Mouse (Mus musculus) kidney, adult 2 months (tissue): ENCODE measurements at regions not wholly inside any gene's neighbourhood (a gene's known extent, or its start where the extent isn't known, plus 50 kb on each side); places are given as distances from the start of the nearest gene placed in this dataset.

Source experiments
- CTCF ChIP-seq: fragments of 200-500 bp; conservative IDR thresholded peaks from 2 replicates; pipeline ENCODE4 v1.5.1; 2011; ENCODE audit warnings: low read depth, mild to moderate bottlenecking, control low read depth, low read length, moderate library complexity, mixed read lengths; ENCODE audit not compliant: insufficient read depth, insufficient read length
- POLR2A ChIP-seq: fragments of 200-500 bp; IDR thresholded peaks from one replicate; pipeline ENCODE4 v1.6.1; 2011; ENCODE audit warnings: low read depth, low read length, control low read depth

DNA sequence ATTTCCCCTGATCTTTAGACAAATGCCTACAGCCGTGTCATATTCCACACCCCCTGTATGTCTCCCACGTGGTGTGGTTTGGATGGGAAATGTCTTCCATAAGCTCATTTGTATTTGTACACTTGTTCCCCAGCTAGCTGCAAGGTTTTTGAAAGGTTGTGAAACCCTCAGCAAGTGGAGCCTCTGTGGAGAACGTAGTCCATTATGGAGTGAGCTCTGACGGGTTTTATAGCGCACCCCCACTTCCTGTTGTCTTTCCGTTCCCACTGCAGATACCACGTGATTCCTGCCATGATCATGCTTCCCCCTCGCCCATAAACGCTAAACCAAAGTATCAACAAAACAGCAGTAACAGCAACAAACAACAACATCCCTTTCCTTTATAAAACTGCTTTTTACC is 145.6 kb upstream of the Fn1 start:
- no peak for TF ChIP-seq POLR2A
- no peak for TF ChIP-seq CTCF
